24 mouse cellular contexts compared by ENCODE assay signal in genomic region chr6:48638553-48638952, GRCm38 (mm10). TPM values are rescaled to one million over a fixed set of nuclear protein-coding genes. Genes with fewer than 3 reads are reported as not detected.
DNase-seq lines count a peak whose midpoint lies in the region; ATAC-seq and TF ChIP-seq lines count a peak whose summit lies in the region.
"Had no signal": no experiment of that assay in that cellular context is flagged by ENCODE, and none has a peak within 500 bp of the region (broad histone marks: within the 10 kb centered on the region; RNA-seq: fewer than 3 reads in every experiment).

No protein-coding gene starts in this region.

- H3K4me1 ChIP-seq in liver, embryonic 11.5 days (replicated peaks; ENCODE audit: control insufficient read depth, insufficient read depth, low read length), result no peaks in the 10 kb centered on the region; the same call in 1 of the 2 replicates
- no peaks in the 10 kb centered on the region for H3K4me1 ChIP-seq in small intestine, adult 2 months (ENCODE audit: control insufficient read depth, insufficient read depth, insufficient read length, low read length)
- H3K4me1 ChIP-seq: embryonic facial prominence, embryonic 12.5 days; forebrain, embryonic 13.5 days; forebrain, embryonic 15.5 days had no signal

- intact Hi-C loops in heart, postnatal 25 days (cut with DNase I), result no loop called here

- peak; percentile 34 to 49 for DNase-seq in heart, adult 9 months (ENCODE audit: low spot score in 2 of 2)
- DNase-seq in heart, postnatal 25 days (ENCODE audit: low spot score), result no peak
- DNase-seq in kidney, adult 9 months, result peak; percentile 72
- no peak for DNase-seq in kidney, postnatal 4 days
- DNase-seq in liver, embryonic 11.5 days (ENCODE audit: low spot score), result peak; percentile 23
- no peak for DNase-seq in liver
- DNase-seq: adrenal gland, adult 2 months; adrenal gland, postnatal 10 days; adrenal gland, postnatal 25 days; cerebellum, adult 11-12 months; cerebellum, adult 2 months; cerebellum, adult 9-10 months; cerebellum, postnatal 10 days had no signal

- H3K9ac ChIP-seq in liver, embryonic 11.5 days (ENCODE audit: low read depth, low read length), result no peak overlapping the region
- H3K9ac ChIP-seq: embryonic facial prominence, embryonic 12.5 days; forebrain, embryonic 13.5 days; forebrain, embryonic 15.5 days had no signal

- no peaks in the 10 kb centered on the region for H3K36me3 ChIP-seq in liver, embryonic 11.5 days (ENCODE audit: control insufficient read depth, insufficient read depth, low read length)
- H3K36me3 ChIP-seq in small intestine, adult 2 months (ENCODE audit: control insufficient read depth, insufficient read depth, low read length), result no peaks in the 10 kb centered on the region
- H3K36me3 ChIP-seq: embryonic facial prominence, embryonic 10.5 days; embryonic facial prominence, embryonic 12.5 days; forebrain, embryonic 15.5 days had no signal

- 64% methylated on average over 2 of the region's 2 CpGs for WGBS in liver, embryonic 11.5 days
- 51% methylated on average over 2 of the region's 2 CpGs for WGBS in small intestine, adult 2 months

- H3K4me2 ChIP-seq in liver, embryonic 11.5 days, result no peak overlapping the region
- H3K4me2 ChIP-seq: embryonic facial prominence, embryonic 12.5 days; forebrain, embryonic 13.5 days; forebrain, embryonic 15.5 days had no signal

- no peak for TF ChIP-seq POLR2A in small intestine, adult 2 months (IDR thresholded peaks at IDR 0.05; ENCODE audit: low read depth, low read length)

- no peaks in the 10 kb centered on the region for H3K9me3 ChIP-seq in liver, embryonic 11.5 days (ENCODE audit: control insufficient read depth, low read length)
- H3K9me3 ChIP-seq: embryonic facial prominence, embryonic 10.5 days; embryonic facial prominence, embryonic 12.5 days; forebrain, embryonic 13.5 days; forebrain, embryonic 15.5 days had no signal

- TF ChIP-seq CTCF in small intestine, adult 2 months (IDR thresholded peaks at IDR 0.05; ENCODE audit: extremely low read depth, insufficient read length, insufficient replicate concordance, low read depth, low read length), result no peak

- no peak overlapping the region for H3K4me3 ChIP-seq in liver, embryonic 11.5 days (ENCODE audit: low read depth, low read length)
- no peak overlapping the region for H3K4me3 ChIP-seq in small intestine, adult 2 months (ENCODE audit: low read depth, low read length)
- H3K4me3 ChIP-seq: embryonic facial prominence, embryonic 10.5 days; embryonic facial prominence, embryonic 12.5 days; forebrain, embryonic 13.5 days; forebrain, embryonic 15.5 days had no signal

- no peak for ATAC-seq in liver, embryonic 11.5 days (replicated peaks; ENCODE audit: low FRiP score)
- ATAC-seq in cerebellum, adult (ENCODE audit: insufficient number of reproducible peaks, low FRiP score, low TSS enrichment), result no peak
- ATAC-seq: forebrain, embryonic 13.5 days; forebrain, embryonic 15.5 days had no signal

- no peak overlapping the region for H3K27ac ChIP-seq in liver, embryonic 11.5 days (ENCODE audit: low read depth, low read length)
- peak overlapping the region; percentile 66 for H3K27ac ChIP-seq in small intestine, adult 2 months (ENCODE audit: insufficient read depth, low read depth, low read length)
- H3K27ac ChIP-seq: embryonic facial prominence, embryonic 10.5 days; embryonic facial prominence, embryonic 12.5 days; forebrain, embryonic 13.5 days; forebrain, embryonic 15.5 days had no signal

- no peaks in the 10 kb centered on the region for H3K27me3 ChIP-seq in liver, embryonic 11.5 days (replicated peaks; ENCODE audit: control insufficient read depth, insufficient read depth, low read length)
- no peaks in the 10 kb centered on the region for H3K27me3 ChIP-seq in small intestine, adult 2 months (ENCODE audit: control insufficient read depth, insufficient read depth, low read length)
- H3K27me3 ChIP-seq: embryonic facial prominence, embryonic 12.5 days; forebrain, embryonic 13.5 days; forebrain, embryonic 15.5 days had no signal

RNA-seq across cellular contexts. Expression of gene Gimap8, which starts 8.5 kb away (rescaled TPM):
- 1 to 10 TPM; 7.8 to 8.0 TPM for total RNA-seq in heart, postnatal 25 days (2021)
- polyA plus RNA-seq in liver, embryonic 11.5 days (2014; fragmentation: Nextera tagmentation; extraction: Ambion mirVana), result 0.32 and 1.1 TPM in 2 replicates
- 0.72 and 1.5 TPM in 2 replicates for polyA plus RNA-seq in small intestine, adult 2 months (2012; rRNA removed)
- total RNA-seq: MEL had no signal
- polyA plus RNA-seq: C2C12 had no signal

RNA-seq across cellular contexts. Expression of gene AI854703, which starts 12.0 kb away (rescaled TPM):
- under 1 TPM; 0.14 to 0.23 TPM for total RNA-seq in heart, postnatal 25 days (2021)
- 0.40 and 0.45 TPM in 2 replicates for polyA plus RNA-seq in liver, embryonic 11.5 days (2014; fragmentation: Nextera tagmentation; extraction: Ambion mirVana)
- polyA plus RNA-seq in small intestine, adult 2 months (2012; rRNA removed), result 0.43 and 0.96 TPM in 2 replicates
- total RNA-seq: MEL had no signal

RNA-seq across cellular contexts. Expression of gene Zfp775, which starts 36.7 kb away (rescaled TPM):
- total RNA-seq in heart, postnatal 25 days (2021), result 10 to 100 TPM; 10.9 to 11.2 TPM
- polyA plus RNA-seq in liver, embryonic 11.5 days (2014; fragmentation: Nextera tagmentation; extraction: Ambion mirVana), result 2.7 and 3.3 TPM in 2 replicates
- 1.9 and 3.1 TPM in 2 replicates for polyA plus RNA-seq in small intestine, adult 2 months (2012; rRNA removed)
- total RNA-seq: MEL had no signal

RNA-seq across cellular contexts. Expression of gene Gimap9, which starts 37.4 kb away (rescaled TPM):
- 1 to 10 TPM; 3.1 to 4.9 TPM for total RNA-seq in heart, postnatal 25 days (2021)
- polyA plus RNA-seq in liver, embryonic 11.5 days (2014; fragmentation: Nextera tagmentation; extraction: Ambion mirVana), result 14.5 and 17.9 TPM in 2 replicates
- 0.27 and 0.62 TPM in 2 replicates for polyA plus RNA-seq in small intestine, adult 2 months (2012; rRNA removed)

RNA-seq across cellular contexts. Expression of gene Gm44965, which starts 44.8 kb away (rescaled TPM):
- total RNA-seq in heart, postnatal 25 days (2021), result 1 to 10 TPM; 1.0 to 2.2 TPM
- polyA plus RNA-seq in liver, embryonic 11.5 days (2014; fragmentation: Nextera tagmentation; extraction: Ambion mirVana), result not detected in 2 replicates
- polyA plus RNA-seq in small intestine, adult 2 months (2012; rRNA removed), result not detected in 2 replicates
- total RNA-seq: adrenal gland, adult 2 months; adrenal gland, postnatal 25 days; ES-E14; MEL had no signal
- polyA plus RNA-seq: adrenal gland, adult 2 months; brain, embryonic 14.5 days; cerebellum, adult 2 months; embryonic facial prominence, embryonic 12.5 days; embryonic facial prominence, embryonic 14.5 days; forebrain, embryonic 13.5 days; forebrain, embryonic 15.5 days had no signal

Comparison
In these comparisons a context has a peak if more than half of its experiments do, and no peak if none do; other contexts are left out.
1. DNase-seq: peak in heart, adult 9 months (2 of 2), kidney, adult 9 months (single experiment) and liver, embryonic 11.5 days (single experiment); none in heart, postnatal 25 days (single experiment), kidney, postnatal 4 days (0 of 2) and liver (single experiment).